18 mouse cellular contexts compared by ENCODE assay signal in the genomic region with DNA sequence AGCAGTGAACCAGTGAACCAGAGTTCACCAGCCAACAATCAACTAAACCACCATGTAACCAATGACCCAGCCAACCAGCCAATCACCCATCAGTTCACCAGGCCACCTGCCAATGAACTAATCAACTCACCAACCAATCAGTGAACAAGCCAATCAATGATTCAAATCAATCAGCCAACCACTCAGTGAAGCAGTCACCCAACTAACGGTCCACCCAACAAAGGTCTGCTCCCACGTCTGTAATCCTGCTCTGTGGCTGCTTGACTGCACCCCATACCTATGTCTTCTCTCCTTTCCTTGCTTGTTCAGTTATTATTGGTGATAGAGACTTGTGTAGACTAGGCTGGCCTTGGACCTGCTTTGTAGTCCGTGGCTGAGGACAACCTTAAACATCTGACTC. TPM values are rescaled to one million over a fixed set of nuclear protein-coding genes. Genes with fewer than 3 reads are reported as not detected.
DNase-seq lines count a peak whose midpoint lies in the region; ATAC-seq and TF ChIP-seq lines count a peak whose summit lies in the region.
"Had no signal": no experiment of that assay in that cellular context is flagged by ENCODE, and none has a peak within 500 bp of the region (broad histone marks: within the 10 kb centered on the region; RNA-seq: fewer than 3 reads in every experiment).

No protein-coding gene starts in this region.

- no peaks in the 10 kb centered on the region for H3K9me3 ChIP-seq in forebrain, embryonic 11.5 days (ENCODE audit: control insufficient read depth, low read length)
- no peaks in the 10 kb centered on the region for H3K9me3 ChIP-seq in forebrain, embryonic 10.5 days
- no peaks in the 10 kb centered on the region for H3K9me3 ChIP-seq in CH12.LX (replicated peaks; ENCODE audit: low read length)
- H3K9me3 ChIP-seq in liver, embryonic 13.5 days (replicated peaks), result no peaks in the 10 kb centered on the region
- H3K9me3 ChIP-seq in hindbrain, embryonic 11.5 days (ENCODE audit: control insufficient read depth, low read length), result no peaks in the 10 kb centered on the region
- H3K9me3 ChIP-seq in hindbrain, embryonic 14.5 days (ENCODE audit: control insufficient read depth, low read length), result no peaks in the 10 kb centered on the region
- H3K9me3 ChIP-seq: heart, embryonic 10.5 days; midbrain, embryonic 10.5 days; neural tube, embryonic 13.5 days had no signal

- dilution Hi-C loops in CH12.LX (cut with MboI; ENCODE audit: extremely low pct_ligation_motif_present, extremely low pct_unique_long_range_greater_than_20kb, low sequenced_read_pairs), result no loop called here

- no peak for ATAC-seq in forebrain, embryonic 11.5 days (replicated peaks; ENCODE audit: low FRiP score)
- no peak for ATAC-seq in liver, embryonic 13.5 days (ENCODE audit: low read depth)
- no peak for ATAC-seq in hindbrain, embryonic 11.5 days (ENCODE audit: low FRiP score)
- ATAC-seq in hindbrain, embryonic 14.5 days (ENCODE audit: low FRiP score), result no peak
- ATAC-seq: forebrain, embryonic 16.5 days; hindbrain, embryonic 16.5 days had no signal

- H3K79me2 ChIP-seq in CH12.LX (replicated peaks; ENCODE audit: control insufficient read depth, extremely low read depth, insufficient read depth, poor library complexity, severe bottlenecking), result peaks cover 41% of the 10 kb centered on the region

- no peak for TF ChIP-seq CTCF in CH12.LX (conservative IDR thresholded peaks at IDR 0.05 in 1 of 2, IDR thresholded peaks at IDR 0.05 in 1 of 2; ENCODE audit: low read depth in 2 of 2, low read length in 2 of 2)

- TF ChIP-seq RAD21 in CH12.LX (IDR thresholded peaks at IDR 0.05; ENCODE audit: low read depth, low read length), result no peak

- in situ Hi-C loops in CH12.LX (cut with MboI; ENCODE audit: low pct_ligation_motif_present, low pct_unique_long_range_greater_than_20kb, low sequenced_read_pairs), result no loop called here

- 99% methylated on average over 3 of the region's 3 CpGs for WGBS in forebrain, embryonic 11.5 days
- 92% methylated on average over 3 of the region's 3 CpGs for WGBS in forebrain, embryonic 10.5 days
- WGBS in liver, embryonic 13.5 days (ENCODE audit: insufficient replicate concordance), result 73% methylated on average over 3 of the region's 3 CpGs
- WGBS in hindbrain, embryonic 11.5 days, result 93% methylated on average over 3 of the region's 3 CpGs
- 96% methylated on average over 3 of the region's 3 CpGs for WGBS in hindbrain, embryonic 14.5 days

- peaks cover 13% of the 10 kb centered on the region for H3K4me1 ChIP-seq in forebrain, embryonic 11.5 days (replicated peaks; ENCODE audit: control insufficient read depth, insufficient read depth, low read length)
- peaks cover 34% of the 10 kb centered on the region for H3K4me1 ChIP-seq in forebrain, embryonic 10.5 days
- peaks cover 19 to 20% of the 10 kb centered on the region in 2 experiments for H3K4me1 ChIP-seq in CH12.LX (ENCODE audit: control insufficient read depth in 1 of 2, insufficient read depth in 2 of 2)
- H3K4me1 ChIP-seq in liver, embryonic 13.5 days (replicated peaks), result peaks cover 37% of the 10 kb centered on the region
- peaks cover 16% of the 10 kb centered on the region for H3K4me1 ChIP-seq in hindbrain, embryonic 11.5 days (replicated peaks; ENCODE audit: control insufficient read depth, insufficient read depth, low read length)
- peaks cover 28% of the 10 kb centered on the region for H3K4me1 ChIP-seq in hindbrain, embryonic 14.5 days (replicated peaks; ENCODE audit: control insufficient read depth, insufficient read depth, low read length)

- H3K36me3 ChIP-seq in forebrain, embryonic 11.5 days (ENCODE audit: control insufficient read depth, insufficient read depth, low read length), result no peaks in the 10 kb centered on the region
- H3K36me3 ChIP-seq in forebrain, embryonic 10.5 days (replicated peaks), result peaks cover 54% of the 10 kb centered on the region
- peaks cover 48 to 63% of the 10 kb centered on the region in 2 experiments for H3K36me3 ChIP-seq in CH12.LX (replicated peaks in 1 of 2; ENCODE audit: control insufficient read depth in 1 of 2, insufficient read depth in 1 of 2, low read length in 1 of 2)
- peaks cover 35% of the 10 kb centered on the region for H3K36me3 ChIP-seq in liver, embryonic 13.5 days
- H3K36me3 ChIP-seq in hindbrain, embryonic 11.5 days (ENCODE audit: control insufficient read depth, insufficient read depth, low read length), result no peaks in the 10 kb centered on the region
- no peaks in the 10 kb centered on the region for H3K36me3 ChIP-seq in hindbrain, embryonic 14.5 days (replicated peaks; ENCODE audit: control insufficient read depth, insufficient read depth)

- no peaks in the 10 kb centered on the region for H3K27me3 ChIP-seq in forebrain, embryonic 11.5 days (ENCODE audit: control insufficient read depth, insufficient read depth, low read length)
- no peaks in the 10 kb centered on the region for H3K27me3 ChIP-seq in forebrain, embryonic 10.5 days (ENCODE audit: poor library complexity, severe bottlenecking)
- no peaks in the 10 kb centered on the region for H3K27me3 ChIP-seq in CH12.LX (replicated peaks)
- no peaks in the 10 kb centered on the region for H3K27me3 ChIP-seq in liver, embryonic 13.5 days
- no peaks in the 10 kb centered on the region for H3K27me3 ChIP-seq in hindbrain, embryonic 11.5 days (ENCODE audit: control insufficient read depth, insufficient read depth, low read length)
- H3K27me3 ChIP-seq in hindbrain, embryonic 14.5 days (ENCODE audit: control insufficient read depth, insufficient read depth, low read length), result no peaks in the 10 kb centered on the region
- H3K27me3 ChIP-seq: neural tube, embryonic 13.5 days had no signal

- no peak overlapping the region for H3K9ac ChIP-seq in forebrain, embryonic 11.5 days (ENCODE audit: low read length)
- H3K9ac ChIP-seq in CH12.LX (ENCODE audit: insufficient read depth, low read depth), result no peak overlapping the region
- H3K9ac ChIP-seq in liver, embryonic 13.5 days, result 0 out of 2 replicates have a peak overlapping the region, but pooled peaks have one; percentile 10
- H3K9ac ChIP-seq in hindbrain, embryonic 11.5 days (ENCODE audit: low read depth, low read length), result no peak overlapping the region
- H3K9ac ChIP-seq in hindbrain, embryonic 14.5 days, result no peak overlapping the region

- no peak for TF ChIP-seq EP300 in CH12.LX (IDR thresholded peaks at IDR 0.05; ENCODE audit: low read length)

- TF ChIP-seq POLR2A in CH12.LX (IDR thresholded peaks at IDR 0.05; ENCODE audit: low read depth, low read length), result no peak

- peak; percentile 38 for DNase-seq in forebrain, embryonic 11.5 days (ENCODE audit: low spot score)
- DNase-seq in forebrain, embryonic 10.5 days (ENCODE audit: extremely low spot score, low spot score), result no peak
- DNase-seq in layer of hippocampus, adult 11-12 months (ENCODE audit: low spot score), result peak; percentile 2
- DNase-seq in layer of hippocampus, adult 9-11 months, result no peak
- DNase-seq in CH12.LX (ENCODE audit: extremely low read depth), result no peak
- no peak for DNase-seq in liver, embryonic 13.5 days
- DNase-seq in hindbrain, embryonic 11.5 days (ENCODE audit: low spot score), result no peak
- DNase-seq in hindbrain, embryonic 14.5 days (ENCODE audit: low spot score), result no peak
- DNase-seq: adrenal gland, adult 8-10 months; cerebellum, adult 11 months; kidney, adult 18-20 months; lung, postnatal 4 days; thymus, postnatal 14 days had no signal

- no peak overlapping the region for H3K4me2 ChIP-seq in forebrain, embryonic 11.5 days (ENCODE audit: low read depth, low read length, severe bottlenecking)
- peak overlapping the region; percentile 58 for H3K4me2 ChIP-seq in CH12.LX (ENCODE audit: insufficient read depth, low read depth, poor library complexity, severe bottlenecking)
- peak overlapping the region; percentile 79 for H3K4me2 ChIP-seq in liver, embryonic 13.5 days
- H3K4me2 ChIP-seq in hindbrain, embryonic 11.5 days (replicated peaks; ENCODE audit: low read depth, low read length), result no peak overlapping the region
- no peak overlapping the region for H3K4me2 ChIP-seq in hindbrain, embryonic 14.5 days (replicated peaks)

- H3K4me3 ChIP-seq in forebrain, embryonic 11.5 days (ENCODE audit: low read depth, low read length), result no peak overlapping the region
- H3K4me3 ChIP-seq in forebrain, embryonic 10.5 days, result no peak overlapping the region
- H3K4me3 ChIP-seq in CH12.LX (replicated peaks in 1 of 3; ENCODE audit: low read depth in 2 of 3, low read length in 2 of 3, poor library complexity in 1 of 3), result peak overlapping the region in 1 of 3 experiments; percentile 86
- H3K4me3 ChIP-seq in liver, embryonic 13.5 days (replicated peaks), result no peak overlapping the region; the same call in 1 of the 2 replicates
- no peak overlapping the region for H3K4me3 ChIP-seq in hindbrain, embryonic 11.5 days (ENCODE audit: low read depth, low read length)
- no peak overlapping the region for H3K4me3 ChIP-seq in hindbrain, embryonic 14.5 days (replicated peaks; ENCODE audit: low read length)
- H3K4me3 ChIP-seq: neural tube, embryonic 13.5 days had no signal

- H3K27ac ChIP-seq in forebrain, embryonic 11.5 days (ENCODE audit: low read depth, low read length), result no peak overlapping the region
- no peak overlapping the region for H3K27ac ChIP-seq in forebrain, embryonic 10.5 days
- H3K27ac ChIP-seq in CH12.LX (ENCODE audit: insufficient read depth, low read depth), result no peak overlapping the region
- H3K27ac ChIP-seq in liver, embryonic 13.5 days, result no peak overlapping the region
- no peak overlapping the region for H3K27ac ChIP-seq in hindbrain, embryonic 11.5 days (ENCODE audit: low read depth, low read length)
- H3K27ac ChIP-seq in hindbrain, embryonic 14.5 days, result no peak overlapping the region
- H3K27ac ChIP-seq: neural tube, embryonic 13.5 days had no signal

RNA-seq across cellular contexts. Expression of gene Nup62, which starts 1.9 kb away (rescaled TPM):
- 73.5 and 86.5 TPM in 2 replicates for polyA plus RNA-seq in forebrain, embryonic 11.5 days (2014; fragmentation: Nextera tagmentation; extraction: Ambion mirVana)
- polyA plus RNA-seq in forebrain, embryonic 10.5 days (2016; fragmentation: Nextera tagmentation; extraction: Ambion mirVana), result 168 and 172 TPM in 2 replicates
- total RNA-seq in CH12.LX (2012; rRNA removed), result 93.2 and 101 TPM in 2 replicates
- 84.1 and 93.3 TPM in 2 replicates for total RNA-seq in CH12.LX (2014; rRNA removed)
- 146 and 151 TPM in 2 replicates for polyA plus RNA-seq in CH12.LX (2012; ENCODE audit: insufficient read length, low read depth)
- polyA plus RNA-seq in liver, embryonic 13.5 days (2015; fragmentation: Nextera tagmentation; extraction: Ambion mirVana), result 60.8 and 68.9 TPM in 2 replicates
- 44.2 and 62.3 TPM in 2 replicates for polyA plus RNA-seq in hindbrain, embryonic 11.5 days (2014; fragmentation: Nextera tagmentation; extraction: Ambion mirVana)
- 25.4 and 30.0 TPM in 2 replicates for polyA plus RNA-seq in hindbrain, embryonic 14.5 days (2014; fragmentation: Nextera tagmentation; extraction: Ambion mirVana)

RNA-seq across cellular contexts. Expression of gene Il4i1, which starts 2.2 kb away (rescaled TPM):
- polyA plus RNA-seq in forebrain, embryonic 11.5 days (2014; fragmentation: Nextera tagmentation; extraction: Ambion mirVana), result 1.1 and 1.4 TPM in 2 replicates
- 0.85 and 1.7 TPM in 2 replicates for polyA plus RNA-seq in forebrain, embryonic 10.5 days (2016; fragmentation: Nextera tagmentation; extraction: Ambion mirVana)
- total RNA-seq in CH12.LX (2012; rRNA removed) (42.2 and 57.5 TPM in 2 replicates), CH12.LX (2014; rRNA removed) (11.8 and 17.6 TPM in 2 replicates)
- 49.2 and 58.2 TPM in 2 replicates for polyA plus RNA-seq in CH12.LX (2012; ENCODE audit: insufficient read length, low read depth)
- polyA plus RNA-seq in liver, embryonic 13.5 days (2015; fragmentation: Nextera tagmentation; extraction: Ambion mirVana), result 0.70 and 1.1 TPM in 2 replicates
- polyA plus RNA-seq in hindbrain, embryonic 11.5 days (2014; fragmentation: Nextera tagmentation; extraction: Ambion mirVana), result 0.60 and 1.7 TPM in 2 replicates
- polyA plus RNA-seq in hindbrain, embryonic 14.5 days (2014; fragmentation: Nextera tagmentation; extraction: Ambion mirVana), result 1.3 TPM in 2 replicates

RNA-seq across cellular contexts. Expression of gene Atf5, which starts 2.5 kb away (rescaled TPM):
- 3.2 and 3.4 TPM in 2 replicates for polyA plus RNA-seq in forebrain, embryonic 11.5 days (2014; fragmentation: Nextera tagmentation; extraction: Ambion mirVana)
- 3.3 and 3.6 TPM in 2 replicates for polyA plus RNA-seq in forebrain, embryonic 10.5 days (2016; fragmentation: Nextera tagmentation; extraction: Ambion mirVana)
- total RNA-seq in CH12.LX (2012; rRNA removed) (34.0 and 71.1 TPM in 2 replicates), CH12.LX (2014; rRNA removed) (12.0 and 13.4 TPM in 2 replicates)
- 82.3 and 84.5 TPM in 2 replicates for polyA plus RNA-seq in CH12.LX (2012; ENCODE audit: insufficient read length, low read depth)
- polyA plus RNA-seq in liver, embryonic 13.5 days (2015; fragmentation: Nextera tagmentation; extraction: Ambion mirVana), result 5.3 and 5.4 TPM in 2 replicates
- polyA plus RNA-seq in hindbrain, embryonic 11.5 days (2014; fragmentation: Nextera tagmentation; extraction: Ambion mirVana), result 1.9 and 2.0 TPM in 2 replicates
- 2.2 and 2.5 TPM in 2 replicates for polyA plus RNA-seq in hindbrain, embryonic 14.5 days (2014; fragmentation: Nextera tagmentation; extraction: Ambion mirVana)

RNA-seq across cellular contexts. Expression of gene Akt1s1, which starts 34.8 kb away (rescaled TPM):
- polyA plus RNA-seq in forebrain, embryonic 11.5 days (2014; fragmentation: Nextera tagmentation; extraction: Ambion mirVana), result 79.9 and 83.0 TPM in 2 replicates
- 84.3 and 84.6 TPM in 2 replicates for polyA plus RNA-seq in forebrain, embryonic 10.5 days (2016; fragmentation: Nextera tagmentation; extraction: Ambion mirVana)
- total RNA-seq in CH12.LX (2012; rRNA removed) (21.7 and 24.2 TPM in 2 replicates), CH12.LX (2014; rRNA removed) (8.5 and 9.5 TPM in 2 replicates)
- 23.3 and 23.4 TPM in 2 replicates for polyA plus RNA-seq in CH12.LX (2012; ENCODE audit: insufficient read length, low read depth)
- 32.0 and 32.1 TPM in 2 replicates for polyA plus RNA-seq in liver, embryonic 13.5 days (2015; fragmentation: Nextera tagmentation; extraction: Ambion mirVana)
- polyA plus RNA-seq in hindbrain, embryonic 11.5 days (2014; fragmentation: Nextera tagmentation; extraction: Ambion mirVana), result 31.7 and 38.0 TPM in 2 replicates
- polyA plus RNA-seq in hindbrain, embryonic 14.5 days (2014; fragmentation: Nextera tagmentation; extraction: Ambion mirVana), result 57.6 and 59.1 TPM in 2 replicates

RNA-seq across cellular contexts. Expression of gene Tbc1d17, which starts 34.9 kb away (rescaled TPM):
- 67.6 and 69.9 TPM in 2 replicates for polyA plus RNA-seq in forebrain, embryonic 11.5 days (2014; fragmentation: Nextera tagmentation; extraction: Ambion mirVana)
- 72.8 and 73.6 TPM in 2 replicates for polyA plus RNA-seq in forebrain, embryonic 10.5 days (2016; fragmentation: Nextera tagmentation; extraction: Ambion mirVana)
- total RNA-seq in CH12.LX (2012; rRNA removed) (32.4 and 40.5 TPM in 2 replicates), CH12.LX (2014; rRNA removed) (31.9 and 35.5 TPM in 2 replicates)
- 38.5 and 41.9 TPM in 2 replicates for polyA plus RNA-seq in CH12.LX (2012; ENCODE audit: insufficient read length, low read depth)
- polyA plus RNA-seq in liver, embryonic 13.5 days (2015; fragmentation: Nextera tagmentation; extraction: Ambion mirVana), result 29.0 and 30.0 TPM in 2 replicates
- polyA plus RNA-seq in hindbrain, embryonic 11.5 days (2014; fragmentation: Nextera tagmentation; extraction: Ambion mirVana), result 60.9 and 65.5 TPM in 2 replicates
- 98.5 and 104 TPM in 2 replicates for polyA plus RNA-seq in hindbrain, embryonic 14.5 days (2014; fragmentation: Nextera tagmentation; extraction: Ambion mirVana)

Comparison
In these comparisons a context has a peak if more than half of its experiments do, and no peak if none do; other contexts are left out.
1. DNase-seq: peak in forebrain, embryonic 11.5 days (single experiment) and layer of hippocampus, adult 11-12 months (single experiment); none in forebrain, embryonic 10.5 days (single experiment), layer of hippocampus, adult 9-11 months (single experiment), CH12.LX (single experiment), liver, embryonic 13.5 days (single experiment), hindbrain, embryonic 11.5 days (single experiment) and hindbrain, embryonic 14.5 days (single experiment).
2. H3K4me2 ChIP-seq: peak in CH12.LX (single experiment) and liver, embryonic 13.5 days (single experiment); none in forebrain, embryonic 11.5 days (single experiment), hindbrain, embryonic 11.5 days (single experiment) and hindbrain, embryonic 14.5 days (single experiment).
3. RNA of gene Il4i1, which starts 2.2 kb away (polyA plus RNA-seq): 49.2 to 58.2 TPM in CH12.LX; 0.85 to 1.7 TPM in forebrain, embryonic 10.5 days, 0.60 to 1.7 TPM in hindbrain, embryonic 11.5 days, 1.1 to 1.4 TPM in forebrain, embryonic 11.5 days, 1.3 TPM in hindbrain, embryonic 14.5 days and 0.70 to 1.1 TPM in liver, embryonic 13.5 days; every median in the first group is over 10 times any median in the second.
4. RNA of gene Atf5, which starts 2.5 kb away (polyA plus RNA-seq): 82.3 to 84.5 TPM in CH12.LX; 5.3 to 5.4 TPM in liver, embryonic 13.5 days, 3.2 to 3.4 TPM in forebrain, embryonic 11.5 days, 3.3 to 3.6 TPM in forebrain, embryonic 10.5 days, 2.2 to 2.5 TPM in hindbrain, embryonic 14.5 days and 1.9 to 2.0 TPM in hindbrain, embryonic 11.5 days; every median in the first group is over 10 times any median in the second.